Mouse (Mus musculus) small intestine, adult 2 months (tissue): ENCODE measurements around the gene Zp2.

ENCODE experiments used
- CTCF ChIP-seq: fragments of 200-500 bp; IDR thresholded peaks from 2 replicates; pipeline ENCODE4 v1.5.1; 2012; ENCODE audit warnings: low read depth, mild to moderate bottlenecking, control low read depth, inconsistent platforms, low read length, moderate library complexity, mixed read lengths; ENCODE audit not compliant: insufficient replicate concordance, insufficient read length; ENCODE audit errors: extremely low read depth
- POLR2A ChIP-seq: fragments of 200-500 bp; IDR thresholded peaks from 2 replicates; pipeline ENCODE4 v1.6.1; 2012; ENCODE audit warnings: low read depth, mild to moderate bottlenecking, control low read depth, inconsistent platforms, low read length, moderate library complexity

GRCm38 (mm10) chr7:120157575-120158061 lies 12.5 kb upstream of the Zp2 start:
- no peak for TF ChIP-seq CTCF
- no peak for TF ChIP-seq POLR2A
